Comparison of ENCODE assay signal across 17 mouse cellular contexts in genomic region chr15:10670107-10670506, GRCm38 (mm10).
"Had no signal": no experiment of that assay in that cellular context is flagged by ENCODE, and none has a peak within 500 bp of the region (broad histone marks: within the 10 kb centered on the region; RNA-seq: fewer than 3 reads in every experiment).

No protein-coding gene starts in this region.

- H3K27ac ChIP-seq: left cerebral cortex, adult 2 months; liver, embryonic 13.5 days; macrophage; neural tube, embryonic 12.5 days; neural tube, embryonic 15.5 days; stomach, postnatal 0 days had no signal

- H3K27me3 ChIP-seq: liver, embryonic 13.5 days; neural tube, embryonic 12.5 days; neural tube, embryonic 15.5 days had no signal

- H3K4me3 ChIP-seq: left cerebral cortex, adult 2 months; liver, embryonic 13.5 days; neural tube, embryonic 12.5 days; neural tube, embryonic 15.5 days had no signal

- H3K4me2 ChIP-seq: liver, embryonic 13.5 days; neural tube, embryonic 12.5 days; neural tube, embryonic 15.5 days had no signal

- H3K9ac ChIP-seq: liver, embryonic 13.5 days; neural tube, embryonic 12.5 days; neural tube, embryonic 15.5 days had no signal

- H3K9me3 ChIP-seq: liver, embryonic 13.5 days; neural tube, embryonic 12.5 days; neural tube, embryonic 15.5 days had no signal

- H3K36me3 ChIP-seq: liver, embryonic 13.5 days; neural tube, embryonic 12.5 days; neural tube, embryonic 15.5 days had no signal

- DNase-seq: kidney, adult 2 months; kidney, postnatal 10 days; kidney, postnatal 36 days; layer of hippocampus, postnatal 36 days; liver, embryonic 13.5 days; lung, adult 2 months; right cerebral cortex, adult 18-20 months; right cerebral cortex, postnatal 14 days; right cerebral cortex, postnatal 4 days; thymus, adult 2 months; thymus, postnatal 14 days; thymus, postnatal 4 days had no signal
